Mouse (Mus musculus) 416B (cell line): ENCODE data around the gene Fbxw10.

ENCODE experiments used
- DNase-seq: peaks from one replicate; pipeline ENCODE4 v3.0.0; 2011; ENCODE audit warnings: low read depth

The Fbxw10 gene

GRCm38 (mm10) chr11:62844562-62844961 is 2.3 kb upstream of the Fbxw10 start:
- peak; percentile 36 for DNase-seq

GRCm38 (mm10) chr11:62845730-62846129 is 1.1 kb upstream of the Fbxw10 start:
- no peak for DNase-seq

GRCm38 (mm10) chr11:62847655-62848191 is 854 bp downstream of the Fbxw10 start:
- DNase-seq, result peak; percentile 40

GRCm38 (mm10) chr11:62848301-62848700 is 1.4 kb downstream of the Fbxw10 start:
- DNase-seq, result no peak

- peak; percentile 50 for DNase-seq
Observed at GRCm38 (mm10) chr11:62851199-62851598, 4.3 kb downstream of the Fbxw10 start.

- no peak for DNase-seq
Observed at GRCm38 (mm10) chr11:62853334-62853733, 6.5 kb downstream of the Fbxw10 start.

GRCm38 (mm10) chr11:62865562-62865961 is 18.7 kb downstream of the Fbxw10 start:
- no peak for DNase-seq

GRCm38 (mm10) chr11:62866685-62867084 is 19.8 kb downstream of the Fbxw10 start:
- no peak for DNase-seq

- DNase-seq, result no peak
Observed at GRCm38 (mm10) chr11:62869201-62869600, 22.3 kb downstream of the Fbxw10 start.

GRCm38 (mm10) chr11:62869715-62870371 is 23.0 kb downstream of the Fbxw10 start:
- no peak for DNase-seq

GRCm38 (mm10) chr11:62873479-62873878 is 26.6 kb downstream of the Fbxw10 start:
- no peak for DNase-seq

- DNase-seq, result no peak
Observed at GRCm38 (mm10) chr11:62875696-62876095, 28.8 kb downstream of the Fbxw10 start.

GRCm38 (mm10) chr11:62876445-62876844 is 29.6 kb downstream of the Fbxw10 start:
- DNase-seq, result no peak

GRCm38 (mm10) chr11:62877391-62877790 is 30.5 kb downstream of the Fbxw10 start:
- no peak for DNase-seq

- no peak for DNase-seq
Observed at GRCm38 (mm10) chr11:62878728-62879127, 31.9 kb downstream of the Fbxw10 start.

GRCm38 (mm10) chr11:62879220-62880048 is 32.6 kb downstream of the Fbxw10 start, which contains the start of gene Tvp23b:
Gene Tvp23b, plus strand, starts transcription at chr11:62879455.
- peak; percentile 98 for DNase-seq

- DNase-seq, result no peak
Observed at GRCm38 (mm10) chr11:62883407-62883806, 36.5 kb downstream of the Fbxw10 start.

- DNase-seq, result no peak
Observed at GRCm38 (mm10) chr11:62885323-62885722, 38.5 kb downstream of the Fbxw10 start.

- no peak for DNase-seq
Observed at GRCm38 (mm10) chr11:62890796-62891195, 43.9 kb downstream of the Fbxw10 start.

- no peak for DNase-seq
Observed at GRCm38 (mm10) chr11:62891763-62892162, 44.9 kb downstream of the Fbxw10 start.

- peak; percentile 83 for DNase-seq
Observed at GRCm38 (mm10) chr11:62901699-62902323, 54.9 kb downstream of the Fbxw10 start.

- DNase-seq, result peak; percentile 87
Observed at GRCm38 (mm10) chr11:62903871-62904495, 57.1 kb downstream of the Fbxw10 start.
